Mouse (Mus musculus) testis, postnatal 14 days (tissue): ENCODE data around the gene Olfr149.
A peak's percentile ranks its signal among the peaks of the same experiment; 100 is the strongest.
"Not testable (repeated sequence)": the region's sequence is repeated elsewhere in the genome, so short reads cannot be mapped to it uniquely, and the experiment has no call there.

Experiments used
- DNase-seq: peaks from one replicate; pipeline ENCODE4 v3.0.0; 2021; ENCODE audit warnings: low spot score

Olfr149 gene

GRCm38 (mm10) chr9:39707017-39707416 lies at the start of gene Olfr149:
Gene Olfr149 (minus strand): TSS chr9:39707117.
- no peak for DNase-seq

- DNase-seq, result no peak
These were observed 39.5 kb upstream of the Olfr149 start for GRCm38 (mm10) chr9:39746428-39746827.

GRCm38 (mm10) chr9:39745949-39746348 lies 39.0 kb upstream of the Olfr149 start, which contains the start of gene Olfr967:
Gene Olfr967 (plus strand): TSS chr9:39746249.
- no peak for DNase-seq

GRCm38 (mm10) chr9:39740741-39741140 lies 33.8 kb upstream of the Olfr149 start:
- no peak for DNase-seq

GRCm38 (mm10) chr9:39730678-39731077 lies 23.8 kb upstream of the Olfr149 start, which contains the start of gene Olfr150:
Gene Olfr150 (plus strand): TSS chr9:39730978.
- no peak for DNase-seq

GRCm38 (mm10) chr9:39711053-39711452 lies 4.1 kb upstream of the Olfr149 start, which contains the start of gene Olfr965:
Gene Olfr965 (plus strand): TSS chr9:39711353.
- no peak for DNase-seq

- DNase-seq, result peak; percentile 16
These were observed 2.0 kb upstream of the Olfr149 start for GRCm38 (mm10) chr9:39708958-39709357.

- not testable (repeated sequence) for DNase-seq
These were observed 5.8 kb downstream of the Olfr149 start for GRCm38 (mm10) chr9:39701123-39701522.

GRCm38 (mm10) chr9:39679280-39679679 lies 27.6 kb downstream of the Olfr149 start:
- no peak for DNase-seq

- no peak for DNase-seq
These were observed 28.4 kb downstream of the Olfr149 start for GRCm38 (mm10) chr9:39678557-39678956.

- DNase-seq, result no peak
These were observed 32.1 kb downstream of the Olfr149 start for GRCm38 (mm10) chr9:39674820-39675219.

GRCm38 (mm10) chr9:39669723-39670122 lies 37.2 kb downstream of the Olfr149 start:
- no peak for DNase-seq

- no peak for DNase-seq
These were observed 40.0 kb downstream of the Olfr149 start, which contains the start of gene Olfr963 for GRCm38 (mm10) chr9:39666905-39667304. Gene Olfr963 (plus strand): TSS chr9:39667205.

GRCm38 (mm10) chr9:39654756-39655396 lies 52.0 kb downstream of the Olfr149 start:
- DNase-seq, result no peak
